Mouse (Mus musculus) heart, adult 2 months (tissue): ENCODE results near the gene Tiam2.
A peak's percentile ranks its signal among the peaks of the same experiment; 100 is the strongest.

Experiments used
- CTCF ChIP-seq: fragments of 200-600 bp; IDR thresholded peaks from 2 replicates; pipeline ENCODE4 v1.8.1; 2022; ENCODE audit warnings: antibody characterized with exemption, mild to moderate bottlenecking, moderate library complexity
- EP300 ChIP-seq: fragments of 200-500 bp; IDR thresholded peaks from 2 replicates; pipeline ENCODE4 v1.6.1; 2011; ENCODE audit warnings: low read depth, low read length, control low read depth; ENCODE audit not compliant: insufficient read depth
- POLR2A ChIP-seq: fragments of 200-500 bp; IDR thresholded peaks from 2 replicates; pipeline ENCODE4 v1.6.1; 2011; ENCODE audit warnings: mild to moderate bottlenecking, low read depth, low read length, control low read depth; ENCODE audit not compliant: insufficient read depth

DNA sequence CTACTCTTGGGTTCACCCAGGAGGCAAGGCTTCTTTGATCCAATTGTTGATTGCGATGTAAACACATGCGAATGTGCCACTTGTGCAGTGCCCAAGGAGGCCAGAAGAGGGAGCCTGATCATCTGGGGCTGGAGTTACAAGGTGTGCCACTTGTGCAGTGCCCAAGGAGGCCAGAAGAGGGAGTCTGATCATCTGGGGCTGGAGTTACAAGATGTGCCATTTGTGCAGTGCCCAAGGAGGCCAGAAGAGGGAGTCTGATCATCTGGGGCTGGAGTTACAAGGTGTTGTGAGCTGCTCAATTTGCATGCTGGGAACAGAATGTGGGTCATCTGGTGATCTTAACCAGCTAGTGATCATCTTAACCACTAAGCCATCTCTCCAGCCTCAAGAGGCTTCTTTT lies 124.7 kb downstream of the Tiam2 start:
- TF ChIP-seq CTCF: peak; percentile 90
- no peak for TF ChIP-seq POLR2A
- 0 out of 2 replicates have a peak, but pooled peaks have one; percentile 33 for TF ChIP-seq EP300
